In the genomic region with DNA sequence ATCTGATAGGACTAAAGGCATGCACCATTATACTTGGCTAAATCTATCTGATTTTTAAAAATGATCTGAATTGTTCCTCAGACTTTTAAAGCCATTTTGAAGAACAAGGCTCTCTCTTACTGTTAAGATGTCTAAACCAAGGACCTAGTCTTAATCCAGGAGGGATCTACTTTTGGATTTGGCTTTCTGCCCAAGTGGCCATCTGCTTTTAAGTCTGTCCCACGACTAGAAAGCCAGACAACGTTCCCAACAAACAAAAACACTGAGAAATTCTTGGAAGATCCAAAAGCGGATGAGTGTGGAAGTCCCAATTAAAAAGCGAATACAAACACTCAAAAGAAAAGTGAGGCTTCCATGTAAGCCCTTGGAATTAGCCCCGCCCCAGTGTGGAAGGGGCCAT, we compare ENCODE assay signal across 16 mouse cellular contexts. TPM values are rescaled to one million over a fixed set of nuclear protein-coding genes. Genes with fewer than 3 reads are reported as not detected.
"Had no signal": no experiment of that assay in that cellular context is flagged by ENCODE, and none has a peak within 500 bp of the region (broad histone marks: within the 10 kb centered on the region; RNA-seq: fewer than 3 reads in every experiment).

No protein-coding gene starts in this region.

- H3K4me1 ChIP-seq: limb, embryonic 12.5 days had no signal

- H3K4me2 ChIP-seq: limb, embryonic 12.5 days; neural tube, embryonic 15.5 days had no signal

- H3K4me3 ChIP-seq: limb, embryonic 12.5 days; midbrain, embryonic 10.5 days; myocyte; neural tube, embryonic 15.5 days had no signal

- DNase-seq: kidney, adult 8-10 months; kidney, postnatal 25 days; layer of hippocampus, adult 9-11 months; liver; lung, adult 2 months; lung, postnatal 36 days; midbrain, embryonic 14.5 days; thymus, postnatal 4 days had no signal

- ATAC-seq: intestine, postnatal 0 days; lung, postnatal 0 days had no signal

- H3K36me3 ChIP-seq: limb, embryonic 12.5 days; midbrain, embryonic 10.5 days; neural tube, embryonic 15.5 days had no signal

- H3K27ac ChIP-seq: limb, embryonic 12.5 days; liver, embryonic 14.5 days; midbrain, embryonic 10.5 days; neural tube, embryonic 15.5 days had no signal

- H3K9me3 ChIP-seq: midbrain, embryonic 10.5 days; neural tube, embryonic 15.5 days had no signal

- H3K9ac ChIP-seq: limb, embryonic 12.5 days; liver, embryonic 14.5 days; neural tube, embryonic 15.5 days had no signal

RNA-seq across cellular contexts. Expression of a gene that starts 11.6 kb away (rescaled TPM):
- total RNA-seq: left cerebral cortex, postnatal 10 days had no signal
